Mouse (Mus musculus) bone marrow macrophage, adult 2 months (primary cell): Measurements from ENCODE around the gene Prelp.

ENCODE experiments used
- CTCF ChIP-seq: IDR thresholded peaks from 2 replicates; pipeline ENCODE4 v1.5.1; 2012; ENCODE audit warnings: low read depth, mild to moderate bottlenecking, low read length, moderate library complexity
- POLR2A ChIP-seq: IDR thresholded peaks from 2 replicates; pipeline ENCODE4 v1.6.1; 2012; ENCODE audit warnings: mild to moderate bottlenecking, low read depth, low read length, borderline replicate concordance

GRCm38 (mm10) chr1:133900825-133901224 lies 20.4 kb downstream of the Prelp start:
- TF ChIP-seq POLR2A (no peak), CTCF (no peak)
